31 mouse cellular contexts compared by ENCODE assay signal in genomic region chrX:20185616-20186015, GRCm38 (mm10).
DNase-seq lines count a peak whose midpoint lies in the region; ATAC-seq lines count a peak whose summit lies in the region.
"Had no signal": no experiment of that assay in that cellular context is flagged by ENCODE, and none has a peak within 500 bp of the region (broad histone marks: within the 10 kb centered on the region; RNA-seq: fewer than 3 reads in every experiment).

No protein-coding gene starts in this region.

- H3K4me1 ChIP-seq in kidney, embryonic 15.5 days = no peaks in the 10 kb centered on the region
- H3K4me1 ChIP-seq: forebrain, embryonic 13.5 days; hindbrain, embryonic 12.5 days; limb, embryonic 13.5 days had no signal

- no peak overlapping the region for H3K4me3 ChIP-seq in kidney, embryonic 15.5 days (replicated peaks)
- H3K4me3 ChIP-seq: forebrain, embryonic 13.5 days; hindbrain, embryonic 12.5 days; left cerebral cortex, adult 2 months; limb, embryonic 13.5 days had no signal

- H3K9ac ChIP-seq in kidney, embryonic 15.5 days = no peak overlapping the region
- H3K9ac ChIP-seq: forebrain, embryonic 13.5 days; hindbrain, embryonic 12.5 days; limb, embryonic 13.5 days had no signal

- H3K36me3 ChIP-seq in kidney, embryonic 15.5 days = no peaks in the 10 kb centered on the region
- H3K36me3 ChIP-seq: G1E; hindbrain, embryonic 12.5 days; limb, embryonic 13.5 days had no signal

- no peaks in the 10 kb centered on the region for H3K27me3 ChIP-seq in kidney, embryonic 15.5 days
- H3K27me3 ChIP-seq: forebrain, embryonic 13.5 days; hindbrain, embryonic 12.5 days; limb, embryonic 13.5 days had no signal

- WGBS in kidney, embryonic 15.5 days = 78% methylated on average over 3 of the region's 3 CpGs

- no peaks in the 10 kb centered on the region for H3K9me3 ChIP-seq in kidney, embryonic 15.5 days (replicated peaks)
- H3K9me3 ChIP-seq: forebrain, embryonic 13.5 days; G1E; hindbrain, embryonic 12.5 days; limb, embryonic 13.5 days had no signal

- peak; percentile 10 for DNase-seq in lung, postnatal 36 days
- DNase-seq in lung, postnatal 10 days = no peak
- DNase-seq in ES-CJ7 (ENCODE audit: low read depth, low spot score) (peak; percentile 8), ZHBTc4 (ENCODE audit: low read depth, low spot score) (peak; percentile 12)
- DNase-seq in right cerebral cortex, postnatal 14 days = no peak
- DNase-seq in thymus, postnatal 25 days = no peak
- DNase-seq: adrenal gland, adult 2 months; cerebellum, adult 2 months; cerebellum, postnatal 14 days; gastrocnemius, postnatal 10 days; heart, adult 11 months; heart, postnatal 36 days; kidney, adult 8-10 months; kidney, postnatal 10 days; lung, adult 18-20 months; lung, postnatal 14 days; thymus, adult 2 months; thymus, postnatal 4 days had no signal

- no peak overlapping the region for H3K27ac ChIP-seq in kidney, embryonic 15.5 days
- H3K27ac ChIP-seq: forebrain, embryonic 13.5 days; hindbrain, embryonic 12.5 days; hindbrain, postnatal 0 days; left cerebral cortex, adult 2 months; limb, embryonic 13.5 days had no signal

- no peak for ATAC-seq in kidney, embryonic 15.5 days (replicated peaks; ENCODE audit: low FRiP score)
- ATAC-seq: activated CD4-positive, CD25-positive, alpha-beta regulatory T cell, adult 4 months; forebrain, embryonic 13.5 days; hindbrain, postnatal 0 days; intestine, embryonic 16.5 days; midbrain, embryonic 16.5 days had no signal

- H3K4me2 ChIP-seq in kidney, embryonic 15.5 days = no peak overlapping the region
- H3K4me2 ChIP-seq: forebrain, embryonic 13.5 days; heart, embryonic 11.5 days; hindbrain, embryonic 12.5 days; limb, embryonic 13.5 days; liver, embryonic 11.5 days; midbrain, embryonic 11.5 days had no signal

Comparison
In these comparisons a context has a peak if more than half of its experiments do, and no peak if none do; other contexts are left out.
1. DNase-seq: peak in lung, postnatal 36 days (single experiment), ES-CJ7 (single experiment) and ZHBTc4 (single experiment); none in lung, postnatal 10 days (single experiment), right cerebral cortex, postnatal 14 days (single experiment) and thymus, postnatal 25 days (single experiment).